Mouse (Mus musculus): ENCODE data around the gene Selenov. TPM values are rescaled to one million over a fixed set of nuclear protein-coding genes. Genes with fewer than 3 reads are reported as not detected.

Gene Selenov
- polyA plus RNA-seq (2017; shearing (Covaris generic)) = not detected

GRCm38 (mm10) chr7:28290638-28291590, at the start of gene Selenov:
Gene Selenov, minus strand, starts transcription at chr7:28291186.

DNA sequence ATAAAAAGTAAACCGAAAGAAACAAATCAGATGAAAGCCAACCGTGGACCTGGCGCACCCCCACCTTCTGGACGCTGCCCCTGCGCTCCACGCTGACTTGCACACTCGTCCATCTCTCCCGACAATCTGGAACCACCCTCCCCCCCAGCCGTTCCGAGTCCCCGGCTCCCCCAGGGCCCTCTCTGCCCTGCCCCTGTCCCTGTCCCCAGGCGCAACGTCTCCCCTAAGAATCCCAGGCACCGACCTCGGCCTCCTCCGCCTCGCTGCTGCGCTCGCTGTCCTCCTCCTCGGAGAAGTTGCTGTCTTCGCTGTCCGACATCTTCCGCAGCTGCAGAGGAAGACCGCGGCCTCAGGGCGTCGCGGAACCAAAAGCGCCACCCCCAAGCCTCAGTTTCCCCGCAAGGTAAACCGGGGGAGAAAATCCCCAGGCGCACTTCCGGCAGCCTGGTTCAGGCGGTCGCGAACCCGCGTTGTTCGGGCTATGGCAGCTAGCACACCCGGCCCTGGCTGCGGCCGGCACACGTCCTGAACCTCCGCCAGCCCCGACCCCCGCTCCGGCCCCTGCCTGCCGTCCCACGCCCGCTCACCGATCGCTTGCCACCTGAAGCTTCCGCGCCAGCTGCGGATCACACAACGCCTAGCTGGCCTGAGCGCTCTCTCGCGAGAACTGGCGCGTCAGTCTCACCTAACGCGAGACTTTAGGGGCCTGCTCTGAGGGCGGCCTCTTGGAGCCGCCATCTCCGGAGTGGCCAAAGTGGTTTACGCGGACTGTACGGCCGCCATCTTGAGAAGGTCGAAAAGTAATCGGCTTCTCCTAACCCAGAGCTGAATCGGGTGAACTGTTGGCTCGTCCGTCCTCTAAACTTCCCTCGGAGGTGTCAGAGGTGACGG, 47.4 kb upstream of the Selenov start, which contains the start of gene Supt5:
TSS of gene Supt5 (minus strand) at position 639 of the 891 bp plus-strand sequence.

DNA sequence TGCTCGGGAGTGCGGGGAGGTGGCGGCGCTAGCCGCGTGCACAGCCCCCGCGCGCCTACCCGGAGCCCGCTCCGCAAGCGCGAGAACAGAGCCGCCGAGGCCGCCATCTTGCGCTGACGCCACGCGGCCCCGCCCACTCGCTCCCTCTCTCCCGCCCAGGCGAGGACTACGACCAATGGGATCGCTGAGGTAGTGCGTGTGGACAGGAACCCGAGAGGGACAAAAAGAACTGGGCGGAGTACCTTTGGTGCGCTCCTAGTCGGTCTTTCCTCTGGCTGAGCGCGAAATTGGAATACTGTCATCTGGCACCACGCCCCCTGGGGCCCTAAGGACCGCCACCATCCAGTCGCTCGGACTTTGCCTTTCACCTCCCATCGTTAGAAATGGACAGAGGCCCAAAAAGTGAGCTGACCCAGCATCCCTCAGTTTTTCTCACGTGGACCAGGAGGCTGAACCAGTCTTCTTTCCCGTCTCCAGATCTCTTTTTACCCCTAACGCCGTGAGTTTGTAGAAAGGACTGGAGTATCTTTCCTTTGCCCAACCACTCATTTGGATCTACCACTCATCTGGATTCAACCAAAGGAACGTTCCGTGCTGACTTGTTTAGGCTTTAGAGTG, 21.0 kb upstream of the Selenov start, which contains the start of gene Timm50:
TSS of gene Timm50 (minus strand) at position 147 of the 618 bp plus-strand sequence.

GRCm38 (mm10) chr7:28301616-28302433, 10.8 kb upstream of the Selenov start, which contains the start of gene Dll3:
Gene Dll3, minus strand, starts transcription at chr7:28302238.

GRCm38 (mm10) chr7:28277615-28278278, 13.2 kb downstream of the Selenov start, which contains the start of gene Eid2b:
Gene Eid2b, plus strand, starts transcription at chr7:28277739.

DNA sequence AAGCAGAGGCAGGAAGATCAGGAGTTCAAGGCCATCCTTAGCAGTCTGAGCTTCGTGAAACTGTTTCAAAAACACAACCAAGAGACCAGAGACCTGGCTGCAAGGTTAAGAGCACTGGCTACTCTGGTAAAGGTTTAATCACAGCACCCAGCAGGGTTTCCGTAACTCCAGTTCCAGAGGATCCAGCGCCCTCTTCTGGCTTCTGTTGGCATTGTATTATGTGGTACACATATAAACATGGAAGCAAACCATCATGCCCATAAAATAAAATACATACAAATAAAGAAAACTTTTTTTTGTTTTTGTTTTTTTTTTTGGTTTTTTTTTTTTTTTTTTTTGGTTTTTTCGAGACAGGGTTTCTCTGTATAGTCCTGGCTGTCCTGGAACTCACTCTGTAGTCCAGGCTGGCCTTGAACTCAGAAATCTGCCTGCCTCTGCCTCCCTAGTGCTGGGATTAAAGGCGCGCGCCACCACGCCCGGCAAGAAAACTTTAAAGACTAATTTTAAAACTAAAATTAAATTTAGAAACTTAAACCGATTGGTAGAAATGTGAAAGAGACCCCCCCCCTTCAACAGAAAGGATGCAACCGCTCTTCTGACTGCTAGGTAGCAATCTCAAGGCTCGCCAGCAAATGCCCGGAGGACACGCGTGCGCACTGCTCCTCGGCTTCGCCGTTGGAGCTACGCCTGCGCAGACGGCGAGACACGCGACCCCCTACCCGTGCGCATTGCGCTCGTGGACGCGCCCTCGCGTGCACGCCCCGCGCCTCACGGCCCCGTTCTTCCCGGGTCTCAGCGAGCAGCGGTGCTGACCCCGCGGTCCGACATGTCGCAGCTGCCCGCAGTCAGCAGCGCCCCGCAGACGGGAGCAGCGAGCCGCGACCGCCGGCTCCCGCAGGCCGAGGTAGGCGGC, 23.6 kb downstream of the Selenov start, which contains the start of gene Eid2:
TSS of gene Eid2 (plus strand) at position 753 of the 913 bp plus-strand sequence.

Other genes with a start within 250 kb of the Selenov start
- gene Psmc4, start 241.1 kb downstream of the Selenov start, polyA plus RNA-seq (2017; shearing (Covaris generic)) = 174 TPM
- gene Fcgbp, start 219.9 kb downstream of the Selenov start, polyA plus RNA-seq (2017; shearing (Covaris generic)) = not detected
- not detected for gene 9530053A07Rik, start 161.7 kb downstream of the Selenov start, polyA plus RNA-seq (2017; shearing (Covaris generic))
- 228 TPM for gene Fbl, start 121.5 kb downstream of the Selenov start, polyA plus RNA-seq (2017; shearing (Covaris generic))
- gene Dyrk1b, start 111.7 kb downstream of the Selenov start, polyA plus RNA-seq (2017; shearing (Covaris generic)) = 10.3 TPM
- gene Eid2, start 23.3 kb downstream of the Selenov start, polyA plus RNA-seq (2017; shearing (Covaris generic)) = 6.6 TPM
- gene Eid2b, start 13.4 kb downstream of the Selenov start, polyA plus RNA-seq (2017; shearing (Covaris generic)) = 3.7 TPM
- not detected for gene Dll3, start 11.1 kb upstream of the Selenov start, polyA plus RNA-seq (2017; shearing (Covaris generic))
- 55.8 TPM for gene Timm50, start 20.9 kb upstream of the Selenov start, polyA plus RNA-seq (2017; shearing (Covaris generic))
- gene Supt5, start 47.6 kb upstream of the Selenov start, polyA plus RNA-seq (2017; shearing (Covaris generic)) = 213 TPM
- 983 TPM for gene Rps16, start 59.5 kb upstream of the Selenov start, polyA plus RNA-seq (2017; shearing (Covaris generic))
- 48.9 TPM for gene Plekhg2, start 81.4 kb upstream of the Selenov start, polyA plus RNA-seq (2017; shearing (Covaris generic))
- gene Zfp36, start 89.1 kb upstream of the Selenov start, polyA plus RNA-seq (2017; shearing (Covaris generic)) = 189 TPM
- 23.0 TPM for gene Med29, start 101.5 kb upstream of the Selenov start, polyA plus RNA-seq (2017; shearing (Covaris generic))
- 170 TPM for gene Paf1, start 101.8 kb upstream of the Selenov start, polyA plus RNA-seq (2017; shearing (Covaris generic))
- gene Gmfg, start 146.3 kb upstream of the Selenov start, polyA plus RNA-seq (2017; shearing (Covaris generic)) = 436 TPM
- gene Lrfn1, start 160.8 kb upstream of the Selenov start, polyA plus RNA-seq (2017; shearing (Covaris generic)) = 2.3 TPM
- gene Ifnl2, start 219.3 kb upstream of the Selenov start, polyA plus RNA-seq (2017; shearing (Covaris generic)) = not detected
- gene Ifnl3, start 231.7 kb upstream of the Selenov start, polyA plus RNA-seq (2017; shearing (Covaris generic)) = not detected
- gene Sycn, start 249.7 kb upstream of the Selenov start, polyA plus RNA-seq (2017; shearing (Covaris generic)) = not detected

Data from naive thymus-derived CD4-positive, alpha-beta T cell, adult 5 months (primary cell).